Mouse (Mus musculus): ENCODE results near the gene 6030408B16Rik. TPM values are rescaled to one million over a fixed set of nuclear protein-coding genes. Genes with fewer than 3 reads are reported as not detected.
A peak's percentile ranks its signal among the peaks of the same experiment; 100 is the strongest.

6030408B16Rik gene
- total RNA-seq, 1 experiment: 0.22 TPM

DNA sequence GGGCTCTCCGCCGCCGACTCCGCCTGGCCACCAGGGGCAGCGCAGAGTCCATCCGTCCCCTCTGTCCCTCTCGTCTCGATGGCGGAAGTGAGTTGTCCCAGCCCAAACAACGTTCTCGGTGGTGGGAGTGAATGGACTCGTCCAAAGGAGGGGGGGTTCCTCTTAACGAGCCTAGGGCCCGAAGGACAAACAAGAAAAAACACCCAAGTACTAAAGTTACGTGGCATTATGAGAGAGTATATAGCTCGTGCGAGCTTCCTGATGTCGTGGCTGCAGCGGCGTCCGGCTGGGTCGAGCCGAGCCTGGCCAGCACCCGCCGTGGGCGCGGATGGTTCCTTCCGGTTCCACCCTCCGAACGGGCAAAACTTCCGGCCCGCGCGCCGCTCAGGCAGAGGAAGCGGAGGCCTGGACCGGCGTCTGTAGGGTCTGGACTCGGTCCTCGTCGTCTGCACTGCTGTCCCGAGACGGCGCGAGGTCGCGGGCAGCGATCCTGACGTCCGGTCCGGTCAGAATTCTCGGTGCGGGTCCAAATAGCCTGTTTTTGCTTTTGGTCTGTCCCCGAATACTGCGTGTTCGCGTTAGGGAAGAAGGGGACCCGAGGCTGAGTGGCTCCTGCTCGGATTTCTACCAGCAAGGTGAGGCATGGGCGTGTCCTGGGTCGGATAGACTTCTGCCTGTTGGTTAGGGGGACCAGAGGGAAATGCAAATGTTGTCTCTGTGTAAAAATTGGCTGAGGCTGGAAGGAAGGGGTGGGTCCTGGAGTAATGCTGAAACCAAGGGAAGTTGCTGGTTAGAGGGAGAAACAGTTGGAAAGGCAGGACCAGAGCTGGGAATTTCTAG, 8.9 kb upstream of the 6030408B16Rik start, which contains the start of gene Atg101:
TSS of gene Atg101 (plus strand) at position 362 of the 840 bp plus-strand sequence.
- Histone ChIP-seq H3K4me3 (ENCODE audit: insufficient read depth in 1 of 2, low read depth in 1 of 2, low read length in 2 of 2, poor library complexity in 1 of 2, severe bottlenecking in 1 of 2) (peak within 1 kb of the TSS; percentile 75 to 77), H3K4me1 (ENCODE audit: control insufficient read depth in 2 of 2, insufficient read depth in 2 of 2, low read length in 2 of 2, poor library complexity in 1 of 2) (peaks cover 2 to 11% of the 10 kb centered on the region in 2 experiments; a peak in 3 of 4 replicates), H3K36me3 (ENCODE audit: control insufficient read depth, insufficient read depth, low read length, poor library complexity, severe bottlenecking) (peaks cover 20% of the 10 kb centered on the region), H3K9ac (ENCODE audit: insufficient read depth, low read depth, low read length, poor library complexity, severe bottlenecking) (peak within 1 kb of the TSS; percentile 85), H3K9me3 (ENCODE audit: control insufficient read depth, insufficient read depth, low read depth, low read length) (no peaks in the 10 kb centered on the region), H3K27ac (ENCODE audit: insufficient read depth, low read depth, low read length, poor library complexity, severe bottlenecking) (peak within 1 kb of the TSS; percentile 85)
- DNase-seq (ENCODE audit: low read depth, low spot score): peak; percentile 85
- in situ Hi-C loops (cut with MboI; ENCODE audit: low sequenced_read_pairs in 2 of 2, unreplicated experiment in 2 of 2): no loop called here
- TF ChIP-seq HCFC1 (IDR thresholded peaks at IDR 0.05; ENCODE audit: borderline replicate concordance, insufficient read depth, low read length) (peak; percentile 68; the same call in 1 of the 2 replicates), CHD2 (IDR thresholded peaks at IDR 0.05; ENCODE audit: low read depth, low read length) (no peak), ZNF384 (IDR thresholded peaks at IDR 0.05; ENCODE audit: low read depth, low read length) (no peak)

DNA sequence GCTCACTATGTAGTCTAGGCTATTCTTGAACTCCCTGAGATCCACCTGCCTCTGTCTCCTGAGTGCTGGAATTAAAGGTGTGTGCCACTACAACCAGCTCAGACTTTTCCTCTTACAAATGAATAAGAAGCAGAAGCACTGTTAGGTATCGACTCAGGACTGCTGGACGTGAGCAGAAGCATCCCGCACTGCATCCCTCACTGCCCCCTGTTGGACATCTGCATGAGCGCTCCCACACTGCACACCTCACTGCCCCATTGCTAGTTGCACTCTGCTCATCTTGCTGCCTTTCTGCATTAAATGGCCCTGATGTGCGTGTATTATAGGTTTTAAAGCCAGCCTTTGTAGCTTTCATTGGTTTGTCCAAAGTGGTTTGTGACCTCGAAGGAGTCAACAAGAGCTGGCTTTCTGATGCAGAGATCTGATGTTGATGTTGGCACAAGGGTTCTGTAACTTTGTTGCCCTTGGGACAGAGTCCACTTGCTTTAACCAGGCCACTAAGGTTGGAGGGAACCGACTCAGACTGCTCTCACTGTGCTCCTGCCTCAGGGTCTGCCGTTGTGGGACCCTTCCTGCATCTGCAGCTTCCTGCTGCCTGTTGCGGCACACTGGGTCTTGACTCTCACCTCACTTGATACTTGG, 6.8 kb upstream of the 6030408B16Rik start:
- in situ Hi-C loops (cut with MboI; ENCODE audit: low sequenced_read_pairs in 2 of 2, unreplicated experiment in 2 of 2): no loop called here
- Histone ChIP-seq H3K4me3 (ENCODE audit: insufficient read depth in 1 of 2, low read depth in 1 of 2, low read length in 2 of 2, poor library complexity in 1 of 2, severe bottlenecking in 1 of 2) (no peak overlapping the region), H3K9me3 (ENCODE audit: control insufficient read depth, insufficient read depth, low read depth, low read length) (no peaks in the 10 kb centered on the region)

DNA sequence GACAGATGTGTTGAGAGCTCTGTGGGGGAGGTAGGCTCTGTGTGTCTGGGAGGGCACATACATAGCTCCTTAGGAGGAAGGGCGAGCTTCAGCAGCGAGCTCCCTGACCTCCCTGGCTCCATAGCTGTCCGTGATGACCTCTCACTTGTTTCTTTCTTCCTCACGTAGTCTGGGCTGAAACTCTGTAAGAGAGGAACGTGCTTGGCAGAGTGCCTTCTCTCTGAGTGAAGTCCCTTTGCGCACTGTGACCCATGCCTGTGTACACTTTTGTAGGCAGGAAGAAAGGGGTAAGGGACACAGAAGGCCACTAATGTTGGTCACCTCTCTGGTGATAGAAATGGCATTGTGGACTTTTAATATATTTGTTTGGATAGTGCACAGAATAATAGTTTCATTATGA, 5.7 kb upstream of the 6030408B16Rik start:
- Histone ChIP-seq H3K4me3 (ENCODE audit: insufficient read depth in 1 of 2, low read depth in 1 of 2, low read length in 2 of 2, poor library complexity in 1 of 2, severe bottlenecking in 1 of 2) (no peak overlapping the region), H3K36me3 (ENCODE audit: control insufficient read depth, insufficient read depth, low read length, poor library complexity, severe bottlenecking) (peaks cover 38% of the 10 kb centered on the region), H3K4me1 (ENCODE audit: control insufficient read depth in 2 of 2, insufficient read depth in 2 of 2, low read length in 2 of 2, poor library complexity in 1 of 2) (peaks cover 2% of the 10 kb centered on the region in 2 experiments; a peak in 2 of 4 replicates), H3K27ac (ENCODE audit: insufficient read depth, low read depth, low read length, poor library complexity, severe bottlenecking) (no peak overlapping the region), H3K9me3 (ENCODE audit: control insufficient read depth, insufficient read depth, low read depth, low read length) (no peaks in the 10 kb centered on the region), H3K9ac (ENCODE audit: insufficient read depth, low read depth, low read length, poor library complexity, severe bottlenecking) (no peak overlapping the region)
- no peak for DNase-seq (ENCODE audit: low read depth, low spot score)
- in situ Hi-C loops (cut with MboI; ENCODE audit: low sequenced_read_pairs in 2 of 2, unreplicated experiment in 2 of 2): no loop called here
- TF ChIP-seq ZNF384 (IDR thresholded peaks at IDR 0.05; ENCODE audit: low read depth, low read length) (no peak), MAFK (IDR thresholded peaks at IDR 0.05; ENCODE audit: insufficient read depth, low read depth, low read length) (no peak), HCFC1 (IDR thresholded peaks at IDR 0.05; ENCODE audit: borderline replicate concordance, insufficient read depth, low read length) (no peak), CHD2 (IDR thresholded peaks at IDR 0.05; ENCODE audit: low read depth, low read length) (no peak), ZC3H11A (IDR thresholded peaks at IDR 0.05; ENCODE audit: borderline replicate concordance, low read depth, low read length) (no peak)

More for the DNA sequence above, 6.8 kb upstream of the 6030408B16Rik start:
- H3K27ac ChIP-seq (ENCODE audit: insufficient read depth, low read depth, low read length, poor library complexity, severe bottlenecking): no peak overlapping the region
- H3K36me3 ChIP-seq (ENCODE audit: control insufficient read depth, insufficient read depth, low read length, poor library complexity, severe bottlenecking): peaks cover 35% of the 10 kb centered on the region
- peak overlapping the region; percentile 3; the same call in 1 of the 2 replicates for H3K9ac ChIP-seq (ENCODE audit: insufficient read depth, low read depth, low read length, poor library complexity, severe bottlenecking)
- TF ChIP-seq HCFC1 (IDR thresholded peaks at IDR 0.05; ENCODE audit: borderline replicate concordance, insufficient read depth, low read length): no peak
- no peak for TF ChIP-seq CHD2 (IDR thresholded peaks at IDR 0.05; ENCODE audit: low read depth, low read length)
- TF ChIP-seq ZNF384 (IDR thresholded peaks at IDR 0.05; ENCODE audit: low read depth, low read length): no peak
- TF ChIP-seq MAFK (IDR thresholded peaks at IDR 0.05; ENCODE audit: insufficient read depth, low read depth, low read length): no peak
- TF ChIP-seq ZC3H11A (IDR thresholded peaks at IDR 0.05; ENCODE audit: borderline replicate concordance, low read depth, low read length): no peak
- no peak for DNase-seq (ENCODE audit: low read depth, low spot score)
- H3K4me1 ChIP-seq (ENCODE audit: control insufficient read depth in 2 of 2, insufficient read depth in 2 of 2, low read length in 2 of 2, poor library complexity in 1 of 2): peaks cover 2% of the 10 kb centered on the region in 2 experiments; a peak in 2 of 4 replicates

DNA sequence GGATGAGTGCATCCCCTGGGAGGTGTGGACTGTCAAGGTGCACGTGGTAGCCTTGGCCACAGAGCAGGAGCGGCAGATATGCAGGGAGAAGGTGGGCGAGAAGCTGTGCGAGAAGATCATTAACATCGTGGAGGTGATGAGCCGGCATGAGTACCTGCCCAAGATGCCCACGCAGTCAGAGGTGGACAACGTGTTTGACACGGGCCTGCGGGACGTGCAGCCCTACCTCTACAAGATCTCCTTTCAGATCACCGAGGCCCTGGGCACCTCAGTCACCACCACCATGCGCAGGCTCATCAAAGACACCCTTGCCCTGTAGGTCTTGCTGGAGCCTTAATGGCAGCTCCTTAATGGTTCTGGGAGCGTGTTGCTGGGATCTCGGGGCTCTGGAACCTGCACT, 2.7 kb upstream of the 6030408B16Rik start:
- Histone ChIP-seq H3K4me3 (ENCODE audit: insufficient read depth in 1 of 2, low read depth in 1 of 2, low read length in 2 of 2, poor library complexity in 1 of 2, severe bottlenecking in 1 of 2) (no peak overlapping the region), H3K27ac (ENCODE audit: insufficient read depth, low read depth, low read length, poor library complexity, severe bottlenecking) (no peak overlapping the region), H3K9me3 (ENCODE audit: control insufficient read depth, insufficient read depth, low read depth, low read length) (no peaks in the 10 kb centered on the region), H3K9ac (ENCODE audit: insufficient read depth, low read depth, low read length, poor library complexity, severe bottlenecking) (no peak overlapping the region), H3K36me3 (ENCODE audit: control insufficient read depth, insufficient read depth, low read length, poor library complexity, severe bottlenecking) (peaks cover 38% of the 10 kb centered on the region), H3K4me1 (ENCODE audit: control insufficient read depth in 2 of 2, insufficient read depth in 2 of 2, low read length in 2 of 2, poor library complexity in 1 of 2) (peaks cover 0 to 4% of the 10 kb centered on the region in 2 experiments; a peak in 2 of 4 replicates)
- in situ Hi-C loops (cut with MboI; ENCODE audit: low sequenced_read_pairs in 2 of 2, unreplicated experiment in 2 of 2): no loop called here
- no peak for TF ChIP-seq ZC3H11A (IDR thresholded peaks at IDR 0.05; ENCODE audit: borderline replicate concordance, low read depth, low read length)
- no peak for TF ChIP-seq CHD2 (IDR thresholded peaks at IDR 0.05; ENCODE audit: low read depth, low read length)
- no peak for TF ChIP-seq ZNF384 (IDR thresholded peaks at IDR 0.05; ENCODE audit: low read depth, low read length)
- TF ChIP-seq HCFC1 (IDR thresholded peaks at IDR 0.05; ENCODE audit: borderline replicate concordance, insufficient read depth, low read length): no peak
- no peak for TF ChIP-seq MAFK (IDR thresholded peaks at IDR 0.05; ENCODE audit: insufficient read depth, low read depth, low read length)
- DNase-seq (ENCODE audit: low read depth, low spot score): no peak

Measured in ES-E14 (cell line).